Mouse (Mus musculus) lung, postnatal 0 days (tissue): Measurements from ENCODE around the gene Pdxdc1.

Source experiments
- CTCF ChIP-seq: IDR thresholded peaks from 2 replicates; pipeline ENCODE4 v1.5.1; 2016; ENCODE audit warnings: antibody characterized with exemption, mild to moderate bottlenecking
- EP300 ChIP-seq: IDR thresholded peaks from 2 replicates; pipeline ENCODE4 v1.6.1; 2016; ENCODE audit warnings: antibody characterized with exemption, mild to moderate bottlenecking, control low read depth

DNA sequence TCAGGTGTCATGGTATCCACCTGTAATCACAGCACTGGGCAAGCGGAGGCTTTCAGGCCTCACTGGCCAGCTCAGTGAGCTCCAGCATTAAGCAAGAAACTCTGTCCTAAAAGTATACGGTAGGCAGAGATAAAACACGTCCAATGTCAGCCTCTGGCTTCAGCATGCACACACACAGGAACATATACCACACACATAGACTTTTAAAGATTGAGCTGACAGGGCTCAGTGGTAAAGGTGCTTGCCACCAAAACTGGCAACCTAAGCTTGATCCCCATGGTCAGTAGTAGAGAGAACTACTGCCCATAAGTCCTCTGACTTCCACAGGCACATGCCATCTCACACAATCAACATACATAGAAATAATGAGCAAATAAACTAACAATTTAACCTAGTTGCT lies 62.0 kb downstream of the Pdxdc1 start:
- no peak for TF ChIP-seq EP300
- no peak for TF ChIP-seq CTCF
